Mouse (Mus musculus): ENCODE data around the gene St6galnac3.
"Not testable (repeated sequence)": the region's sequence is repeated elsewhere in the genome, so short reads cannot be mapped to it uniquely, and the experiment has no call there.

The St6galnac3 gene

DNA sequence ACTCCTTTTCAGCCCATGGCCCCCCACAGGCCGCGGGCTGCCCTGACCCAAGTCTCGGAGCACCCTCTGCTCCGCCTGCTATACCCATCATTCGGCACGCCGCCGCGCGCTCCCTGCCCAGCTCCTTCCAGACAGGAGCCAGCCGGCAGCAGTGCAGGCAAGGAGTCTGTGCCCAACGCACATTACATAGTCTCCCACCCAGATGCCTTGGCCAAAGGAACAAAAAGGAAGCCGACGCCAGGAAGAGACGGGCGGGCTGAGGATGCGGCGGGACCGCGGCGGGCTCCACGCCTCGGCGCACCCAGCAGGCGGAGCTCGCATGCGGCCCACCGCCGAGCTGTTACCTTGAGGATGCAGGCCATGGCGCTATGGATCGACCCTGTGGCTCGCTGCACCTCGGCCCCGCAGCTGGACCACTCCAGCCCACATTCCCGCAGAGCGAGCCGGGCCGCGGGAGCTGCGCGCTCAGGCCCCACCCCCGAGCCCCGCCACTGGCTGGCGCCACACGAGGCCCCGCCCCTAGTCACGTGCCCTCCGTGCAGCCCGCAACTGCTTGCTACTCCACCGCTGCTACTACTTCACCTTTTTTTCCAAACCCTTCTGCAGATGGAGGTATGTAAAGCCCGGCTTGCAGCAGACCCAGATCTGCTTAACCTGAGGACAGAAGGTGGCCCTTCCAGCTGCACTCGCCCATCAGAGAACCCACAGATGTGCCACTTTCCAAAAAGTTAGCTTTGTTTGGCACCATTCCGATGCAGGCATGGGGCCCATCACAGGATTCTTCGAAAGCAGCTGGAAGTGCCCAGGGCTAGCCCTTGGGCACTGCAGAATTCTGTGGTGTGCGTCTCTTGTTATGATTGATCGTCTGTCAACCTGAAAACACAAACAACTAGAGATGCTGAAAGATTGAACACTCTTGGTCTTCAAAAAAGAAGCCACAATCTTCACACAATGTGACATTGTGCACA is at the start of gene St6galnac3:
St6galnac3 (minus strand) TSS at position 474 of the 968 bp plus-strand sequence.
- peak; percentile 94 for DNase-seq

DNA sequence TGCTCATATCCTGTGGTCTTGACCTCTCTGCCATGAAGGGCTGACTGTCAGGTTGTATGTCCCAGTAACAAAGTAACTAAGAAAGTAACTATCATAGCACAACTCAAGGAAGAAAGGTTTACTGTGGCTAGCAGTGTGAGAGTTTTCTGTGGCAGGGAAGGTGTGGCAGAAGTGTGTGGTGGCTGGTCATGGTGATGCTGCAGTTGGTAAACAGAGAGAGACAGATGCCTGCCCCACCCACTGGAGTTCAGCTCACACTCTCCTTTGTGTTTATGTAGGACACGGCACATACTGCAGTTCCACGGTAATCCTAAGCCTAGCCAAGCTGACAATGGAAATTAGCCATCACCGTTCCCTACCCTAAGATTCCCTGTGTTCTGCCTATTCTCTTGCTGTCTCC is 49.6 kb upstream of the St6galnac3 start:
- no peak for DNase-seq

DNA sequence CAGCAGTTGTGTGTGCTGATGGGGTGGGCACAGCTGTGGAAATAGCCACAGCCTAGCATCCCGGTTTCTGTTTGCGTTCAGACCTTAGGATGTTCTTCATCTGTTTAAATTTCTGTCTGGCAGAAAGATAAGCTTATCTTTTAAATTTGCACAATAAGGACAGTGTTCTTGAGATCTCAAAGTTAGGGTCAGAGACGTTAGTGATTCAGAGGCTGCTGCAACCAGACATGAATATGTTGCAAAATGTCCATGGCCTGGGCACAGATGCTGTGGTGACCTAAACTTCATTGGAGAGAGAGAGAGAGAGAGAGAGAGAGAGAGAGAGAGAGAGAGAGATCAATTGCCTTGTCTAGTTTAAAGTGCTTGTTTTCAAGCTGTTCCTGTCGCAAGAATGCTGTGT is 46.5 kb upstream of the St6galnac3 start:
- DNase-seq: no peak

DNA sequence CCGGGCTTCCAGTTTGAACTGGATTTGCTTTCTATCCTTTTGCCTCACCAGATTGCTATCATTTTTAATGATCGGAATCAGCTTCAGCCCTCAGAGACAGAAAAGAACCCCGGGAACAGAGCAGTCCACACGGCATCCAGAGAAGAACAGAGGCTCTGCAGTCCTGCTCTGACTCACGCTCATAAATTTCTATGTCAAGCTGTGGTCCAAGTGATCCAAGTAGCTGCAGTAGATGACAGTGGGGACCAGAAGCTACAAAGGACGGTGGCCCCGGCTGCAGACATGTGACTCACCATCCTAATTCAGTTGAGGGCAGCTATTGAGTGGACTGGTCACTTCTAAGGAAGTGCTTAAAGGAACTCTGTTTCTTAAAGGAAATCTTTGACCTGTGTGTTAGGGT is 45.6 kb upstream of the St6galnac3 start:
- DNase-seq: no peak

DNA sequence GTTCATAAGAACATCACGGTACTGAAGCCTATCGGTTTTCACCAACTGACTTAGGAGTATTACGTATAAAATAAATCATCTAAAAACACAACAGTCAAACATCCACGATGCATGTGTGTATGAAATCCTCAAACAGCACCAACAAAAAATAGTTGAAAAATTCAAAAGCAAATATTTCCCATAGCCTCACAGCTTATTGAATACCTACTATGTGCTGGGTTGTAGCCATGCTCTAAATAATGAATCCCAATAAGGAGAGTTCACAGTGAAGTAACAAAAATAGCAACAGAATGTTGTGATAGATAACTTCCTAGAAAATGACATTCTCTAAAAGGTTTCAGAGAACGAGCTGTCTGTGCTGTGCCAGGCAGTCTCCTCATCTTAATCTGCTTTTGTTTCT is 44.2 kb upstream of the St6galnac3 start:
- no peak for DNase-seq

DNA sequence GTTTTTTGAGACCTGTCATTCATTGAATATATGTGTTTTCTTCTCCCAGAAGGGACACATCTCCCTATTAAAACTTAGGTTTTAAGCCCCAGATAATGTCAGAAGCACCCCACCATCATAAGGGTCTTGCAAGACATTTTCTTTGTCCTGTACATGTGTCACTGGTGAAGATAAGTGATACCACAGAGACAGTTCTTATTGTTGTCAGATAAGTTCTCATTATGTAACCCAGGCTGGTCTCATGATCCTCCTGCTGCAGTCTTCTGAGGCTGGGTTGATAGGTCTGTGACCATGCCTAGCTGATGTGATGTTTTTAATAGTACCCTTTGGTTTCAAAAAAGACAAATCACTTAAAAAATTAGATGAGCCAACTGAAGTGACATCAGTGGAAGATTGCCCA is 40.2 kb upstream of the St6galnac3 start:
- no peak for DNase-seq

DNA sequence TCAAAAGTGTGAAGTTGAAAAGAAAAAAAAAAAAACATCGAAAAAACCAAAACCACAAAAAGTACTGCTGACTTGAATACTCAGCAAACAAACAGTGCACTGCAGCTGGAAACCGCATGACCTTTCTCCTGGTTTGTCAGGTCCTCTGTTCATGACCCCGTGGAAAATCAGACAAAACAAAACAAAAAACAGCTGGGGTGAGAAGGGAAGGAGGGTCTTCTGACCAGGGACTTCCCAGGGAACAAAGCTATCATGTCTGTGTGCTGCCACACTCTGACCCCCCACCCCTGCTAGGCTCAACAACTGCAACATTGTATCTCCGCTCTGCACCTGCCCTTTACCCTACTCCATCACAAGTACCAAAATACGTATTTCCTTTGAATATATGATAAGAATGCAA is 39.8 kb upstream of the St6galnac3 start:
- peak; percentile 38 for DNase-seq

DNA sequence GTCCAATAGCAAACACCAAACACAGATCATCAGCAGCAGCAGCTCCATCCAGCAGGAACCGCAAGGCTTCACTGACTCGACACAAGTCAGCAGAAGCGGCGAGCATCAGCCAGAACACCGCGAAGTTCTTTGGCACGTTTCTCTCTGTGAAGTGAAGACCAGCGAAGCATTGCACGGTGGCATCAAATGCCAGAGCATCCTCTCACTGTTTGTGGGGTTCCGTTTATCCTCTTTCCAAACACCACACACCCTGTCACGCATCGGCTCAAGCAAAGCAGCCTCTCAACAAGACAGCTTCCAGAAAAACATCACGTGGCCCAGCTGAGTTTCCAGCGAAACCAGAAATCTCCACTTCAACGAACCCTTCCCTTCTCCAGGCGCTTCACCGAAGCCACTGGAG is 36.2 kb upstream of the St6galnac3 start:
- DNase-seq: peak; percentile 26

DNA sequence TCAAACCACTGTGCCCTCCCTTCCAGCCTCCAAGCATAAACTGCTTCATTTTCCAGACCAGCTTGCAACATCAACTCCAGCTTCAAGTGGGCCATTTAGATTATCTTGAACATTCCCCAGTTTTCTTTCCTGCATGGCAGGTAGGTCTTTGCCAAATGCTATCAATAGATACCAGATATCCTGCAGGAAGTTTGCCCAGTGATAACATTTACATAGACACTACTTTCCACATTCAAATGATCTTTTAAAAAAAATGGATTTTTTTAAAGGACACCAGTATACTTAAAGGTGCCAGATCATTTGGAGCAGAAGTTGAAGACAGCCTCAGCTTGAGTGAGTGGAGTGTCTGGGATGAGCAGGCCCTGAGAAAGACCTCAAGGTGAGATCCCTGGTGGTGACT is 34.3 kb upstream of the St6galnac3 start:
- no peak for DNase-seq

DNA sequence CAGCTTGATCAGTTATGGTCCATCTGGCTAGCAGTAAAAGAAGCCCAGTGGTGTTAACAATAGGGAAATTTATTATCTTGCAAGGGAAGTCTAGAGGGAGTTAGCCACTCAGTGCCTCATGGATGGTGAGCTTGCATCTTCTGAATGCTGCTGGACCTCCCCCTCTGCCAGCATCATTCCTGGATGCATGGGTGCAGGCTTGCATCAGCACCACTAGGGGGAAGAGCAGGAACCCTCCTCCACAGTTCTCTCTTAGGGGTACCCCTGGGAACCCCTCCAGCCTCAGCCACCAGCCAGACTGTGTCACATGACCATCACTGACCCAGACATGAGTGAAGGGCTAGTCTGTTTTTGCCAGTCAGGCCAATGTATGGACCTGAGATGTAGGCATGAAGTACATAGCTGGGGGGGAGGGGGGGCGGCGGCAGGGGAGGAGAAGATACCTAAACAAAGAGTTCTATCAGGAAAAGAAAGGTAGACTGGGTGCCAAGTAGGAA is 31.6 kb upstream of the St6galnac3 start:
- DNase-seq: no peak

DNA sequence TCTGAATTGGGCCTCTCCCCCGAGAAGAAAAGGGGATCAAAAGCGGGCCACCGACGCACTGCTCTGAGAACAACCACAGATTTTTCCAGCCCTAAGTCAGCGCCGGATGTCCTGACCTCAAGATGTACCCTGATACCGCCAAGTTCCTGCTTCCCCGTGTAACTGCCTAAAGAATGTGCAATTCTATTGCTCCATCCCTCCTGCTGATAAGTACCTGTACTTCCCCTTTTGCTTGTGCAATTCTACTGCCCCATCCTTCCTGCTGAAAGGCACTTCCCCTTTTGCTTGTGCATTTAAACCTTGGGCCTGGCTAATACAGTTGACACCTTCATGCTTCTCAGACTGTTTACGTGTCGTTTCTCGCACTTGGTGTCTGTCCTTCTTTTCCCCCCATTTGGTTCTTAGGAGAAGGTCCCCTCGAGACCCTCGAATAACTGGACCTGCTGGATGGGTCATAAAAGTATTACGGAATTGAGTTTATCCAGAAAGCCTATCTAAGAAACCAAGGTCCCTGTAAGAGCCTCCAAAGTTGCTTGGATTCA is 30.9 kb upstream of the St6galnac3 start:
- DNase-seq: not testable (repeated sequence)

DNA sequence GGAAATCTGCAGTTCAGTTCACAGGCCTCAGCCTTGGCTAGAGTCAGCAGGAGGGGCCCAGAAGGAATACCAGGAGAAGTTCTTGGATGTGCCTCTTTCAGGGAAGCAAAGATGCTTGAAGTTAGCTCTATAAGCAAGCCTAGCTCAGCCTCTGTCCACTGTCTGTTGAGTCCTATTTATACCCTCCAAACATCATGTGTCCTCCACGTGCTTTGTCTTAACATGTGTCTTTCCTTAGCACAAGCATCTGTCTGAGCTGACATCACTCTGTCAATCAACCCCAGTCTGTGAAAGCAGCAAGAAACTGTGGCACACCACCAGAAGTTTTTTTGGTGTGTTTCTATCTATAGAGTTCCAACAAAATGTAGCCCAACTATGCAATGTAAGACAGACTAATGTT is 26.5 kb upstream of the St6galnac3 start:
- no peak for DNase-seq

DNA sequence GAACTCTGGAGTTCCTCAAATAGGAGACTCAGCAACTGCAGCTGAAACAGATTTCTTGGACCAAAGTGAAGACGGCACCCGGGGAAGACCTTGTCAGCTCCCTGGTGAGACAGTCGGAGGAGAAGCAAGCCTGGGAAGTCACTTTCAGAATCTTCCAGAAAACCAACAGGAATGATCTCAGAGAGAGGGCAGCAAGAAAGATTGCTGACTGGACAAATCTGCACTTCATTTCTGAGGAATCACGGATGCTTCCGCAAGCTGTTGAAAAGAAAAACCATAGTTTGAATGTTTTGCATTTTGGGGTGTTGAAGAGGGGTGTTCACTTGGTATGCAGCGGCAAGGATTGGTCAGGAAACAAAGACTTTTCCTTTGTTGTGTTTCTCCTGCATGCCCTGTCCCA is 24.4 kb upstream of the St6galnac3 start:
- DNase-seq: no peak

DNA sequence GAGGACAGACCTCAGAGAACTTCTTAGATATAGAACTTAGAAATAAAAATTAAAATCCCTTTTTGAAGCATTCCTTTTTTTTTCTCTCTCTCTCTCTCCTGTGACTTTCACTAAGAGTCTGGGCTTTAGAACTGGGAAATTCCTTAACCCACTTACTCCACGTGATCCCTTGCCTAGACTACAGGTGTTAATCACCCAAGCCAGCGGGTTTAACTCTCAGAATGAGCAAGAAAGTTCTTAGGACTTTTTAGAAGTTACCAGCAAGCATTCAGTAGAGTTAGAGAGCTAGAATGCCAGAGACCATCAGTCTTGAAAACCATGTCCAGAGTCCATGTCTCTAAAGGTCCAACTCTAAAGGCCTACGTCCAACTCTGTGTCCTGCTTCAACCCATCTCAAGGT is 23.3 kb upstream of the St6galnac3 start:
- no peak for DNase-seq

DNA sequence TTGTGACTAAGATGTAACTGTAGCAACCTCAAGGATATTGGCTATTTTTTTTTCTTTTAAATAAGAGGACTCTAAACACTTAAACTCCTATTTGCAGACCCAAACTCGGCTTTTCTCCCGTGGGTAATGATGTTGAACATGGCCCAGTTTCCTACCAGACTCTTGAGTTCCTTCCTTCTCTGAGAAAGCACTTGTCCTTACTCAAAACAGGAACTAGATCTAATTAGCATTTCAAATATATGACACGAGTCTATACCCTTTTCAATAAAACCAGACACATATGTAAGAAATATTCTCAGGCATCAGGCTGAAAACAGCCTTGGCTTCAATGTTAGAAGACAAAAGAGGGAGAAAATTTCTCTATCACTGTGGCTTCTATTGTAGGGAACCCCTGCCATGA is 20.1 kb upstream of the St6galnac3 start:
- no peak for DNase-seq

DNA sequence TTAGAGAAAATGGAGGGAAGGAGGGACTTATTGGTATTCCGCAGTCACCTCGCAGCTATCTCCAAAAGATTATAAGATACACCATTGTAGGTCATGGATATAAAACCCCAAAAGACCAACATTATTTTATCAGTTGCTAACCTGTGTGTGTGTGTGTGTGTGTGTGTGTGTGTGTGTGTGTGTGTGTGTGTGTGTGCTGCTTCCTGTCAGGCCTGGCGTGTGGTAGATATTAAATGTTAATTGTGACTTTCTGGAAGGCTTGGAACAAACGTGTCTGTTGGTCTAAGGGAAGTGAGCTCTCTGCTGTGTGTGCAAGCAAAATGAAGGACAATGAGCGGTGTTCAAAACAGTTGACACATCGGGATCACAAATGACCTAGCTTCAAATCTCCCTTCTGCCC is 19.5 kb upstream of the St6galnac3 start:
- no peak for DNase-seq

DNA sequence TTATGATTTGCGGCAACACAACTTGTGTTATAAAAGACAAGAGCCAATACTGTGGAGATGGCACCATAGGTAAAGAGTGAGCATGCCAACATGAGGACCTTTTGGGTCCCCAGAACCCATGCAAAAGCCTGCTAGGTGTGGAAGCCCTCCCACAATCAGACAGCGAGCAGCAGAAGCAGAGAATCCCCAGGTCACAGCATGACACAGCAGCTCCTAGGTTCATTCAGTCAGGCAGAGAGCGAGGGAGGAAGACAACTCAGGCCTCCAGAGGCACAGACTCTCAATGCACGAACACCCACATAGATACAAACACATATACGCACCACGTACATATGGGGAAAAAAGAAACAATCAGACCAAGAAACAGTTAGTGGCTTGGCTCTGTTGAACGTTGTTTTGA is 16.8 kb upstream of the St6galnac3 start:
- no peak for DNase-seq

DNA sequence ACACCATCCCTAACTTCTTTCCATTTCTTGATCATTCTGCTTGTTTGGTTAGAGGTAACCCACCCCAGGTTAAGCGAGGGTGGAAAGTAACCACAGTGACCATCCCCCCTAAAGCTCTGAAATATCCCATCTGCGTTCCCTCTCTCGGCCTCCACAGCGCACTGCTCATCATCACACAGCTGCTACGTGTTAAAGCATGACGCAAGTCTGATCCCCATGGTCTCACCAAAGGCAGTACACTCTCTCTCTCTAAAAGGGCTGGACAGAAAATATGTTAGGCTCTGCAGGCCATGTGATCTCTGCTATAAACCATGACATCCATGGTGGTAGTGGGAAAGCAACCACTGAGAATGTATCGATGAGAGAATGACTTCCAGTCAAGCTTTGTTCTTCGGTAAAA is 14.4 kb upstream of the St6galnac3 start:
- peak; percentile 47 for DNase-seq

DNA sequence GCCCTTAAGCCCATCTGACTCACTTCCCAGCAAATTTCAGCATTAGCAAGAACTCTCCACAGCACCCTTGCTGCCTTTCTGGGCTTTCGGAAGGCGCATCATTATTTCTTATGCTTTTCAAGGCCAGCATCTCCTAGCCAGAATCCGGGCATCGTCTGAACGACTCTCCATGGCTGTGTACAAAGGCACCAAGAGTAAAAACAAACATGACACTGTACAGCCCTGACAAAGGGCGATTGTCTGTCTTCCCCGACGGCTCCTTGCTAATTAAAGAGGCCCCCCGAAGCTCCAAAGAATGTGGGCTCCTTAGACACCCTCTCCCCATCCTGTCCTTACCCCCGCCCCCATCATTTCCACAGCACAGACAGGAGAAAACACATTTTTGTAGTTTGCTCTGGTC is 13.4 kb upstream of the St6galnac3 start:
- no peak for DNase-seq

DNA sequence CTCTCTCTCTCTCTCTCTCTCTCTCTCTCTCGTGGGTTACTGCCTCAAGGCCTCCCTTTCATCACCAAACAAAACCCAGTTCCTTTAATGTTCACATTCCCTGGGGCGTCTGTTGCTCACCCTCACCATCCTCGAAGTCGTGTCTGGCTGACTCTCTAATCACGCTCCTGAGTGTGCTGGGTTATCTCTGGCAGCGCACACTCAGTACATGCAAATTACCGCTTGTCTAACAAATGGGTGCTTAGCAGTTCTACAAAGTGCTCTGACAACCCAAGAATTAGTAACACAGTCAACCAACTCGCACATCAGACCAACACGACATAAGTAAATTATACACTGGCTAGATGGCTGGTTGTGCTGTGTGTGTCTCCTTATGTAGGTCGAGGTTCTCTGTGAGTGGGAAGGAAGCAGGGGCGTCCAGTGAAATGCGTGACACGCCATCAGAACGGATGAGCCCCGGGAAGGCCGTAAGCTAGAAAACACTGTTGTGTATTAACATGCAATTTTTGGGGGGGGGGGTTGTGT is 11.8 kb upstream of the St6galnac3 start:
- DNase-seq: no peak

DNA sequence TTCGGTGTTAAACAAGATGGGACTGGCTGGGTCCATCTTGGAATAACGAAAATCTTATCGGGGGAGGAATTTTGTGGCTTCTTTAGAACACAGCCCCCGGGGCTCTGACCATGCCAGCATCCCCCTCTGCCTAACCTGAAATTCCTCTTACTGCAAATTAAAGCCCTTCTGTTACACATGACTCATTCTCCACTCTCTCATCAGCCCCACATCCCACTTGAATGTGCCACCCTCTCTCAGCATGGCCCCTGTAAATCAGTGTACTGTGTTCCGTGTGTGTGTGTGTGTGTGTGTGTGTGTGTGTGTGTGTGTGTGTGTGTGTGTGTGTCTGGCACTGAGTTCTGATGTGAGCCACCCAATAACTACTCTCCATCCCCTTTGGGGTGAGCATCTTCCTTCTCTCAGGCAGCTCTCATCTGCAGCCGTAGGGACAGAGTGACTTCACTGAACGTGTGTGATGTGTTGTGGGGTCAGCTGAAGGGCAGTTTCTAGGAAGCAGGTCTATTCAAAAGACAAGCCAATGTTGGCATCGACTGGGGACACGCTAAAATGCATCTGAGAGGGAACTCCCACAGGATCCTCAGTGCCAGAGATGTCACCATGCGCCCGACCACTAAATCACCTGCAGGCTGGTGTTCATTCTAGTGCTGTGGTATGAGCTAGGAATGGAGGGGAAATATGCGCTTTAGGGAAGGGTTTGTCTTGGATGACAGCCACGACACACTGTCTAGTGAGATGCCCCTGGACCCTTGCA is 11.0 kb upstream of the St6galnac3 start:
- DNase-seq: no peak

DNA sequence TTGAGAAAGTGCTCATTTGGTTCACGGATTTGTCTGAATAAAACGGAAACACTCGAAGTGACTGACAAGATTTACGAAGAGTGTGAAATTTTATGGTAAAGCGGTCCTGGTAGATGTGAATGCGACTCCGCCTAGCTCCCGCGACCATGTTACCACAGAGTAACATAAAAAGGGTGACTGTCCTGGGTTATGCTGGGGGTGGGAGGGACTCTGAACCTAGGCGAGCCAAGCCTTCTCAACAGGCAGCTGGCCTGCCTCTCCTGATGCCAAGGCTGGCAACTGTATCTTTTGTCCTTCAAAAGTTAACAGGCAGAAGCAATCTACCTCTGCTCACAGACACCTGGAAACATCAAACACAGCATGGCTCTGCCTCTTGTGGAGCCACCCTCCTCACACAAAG is 9.8 kb upstream of the St6galnac3 start:
- no peak for DNase-seq

Measured in kidney, postnatal 10 days (tissue).